Mouse (Mus musculus) MEL (cell line): ENCODE data around the gene Usp20. TPM values are rescaled to one million over a fixed set of nuclear protein-coding genes. Genes with fewer than 3 reads are reported as not detected.

Experiments
- DNase-seq: peaks from one replicate; pipeline ENCODE4 v3.0.0; 2011; ENCODE audit warnings: low read depth, low spot score
- H3K27ac ChIP-seq: 2 replicates; pipeline ENCODE4 v1.5.1; 2012; ENCODE audit warnings: low read depth, mild to moderate bottlenecking, control low read depth, low read length, moderate library complexity; ENCODE audit not compliant: control insufficient read depth
- H3K27me3 ChIP-seq, 2 experiments: fragments of 150-350 bp in 1 of 2; sonication (generic) in 1 of 2; 2 replicates each; pipeline ENCODE4 v1.6.1; 2012; ENCODE audit warnings: low read length in 2 of 2, mild to moderate bottlenecking in 2 of 2, improper control_type of control experiment in 1 of 2, moderate library complexity in 1 of 2; ENCODE audit not compliant: insufficient read depth in 2 of 2, control insufficient read depth in 1 of 2
- H3K36me3 ChIP-seq, 2 experiments: 2 replicates each; pipeline ENCODE4 v1.6.1; 2012 to 2014; ENCODE audit warnings: low read length in 2 of 2, improper control_type of control experiment in 1 of 2, inconsistent platforms in 1 of 2, mild to moderate bottlenecking in 1 of 2; ENCODE audit not compliant: insufficient read depth in 2 of 2, control insufficient read depth in 1 of 2
- H3K4me1 ChIP-seq, 2 experiments: fragments of 150-350 bp in 1 of 2; sonication (generic) in 1 of 2; 2 replicates each; pipeline ENCODE4 v1.6.1; 2012; ENCODE audit warnings: low read length in 2 of 2, improper control_type of control experiment in 1 of 2, mild to moderate bottlenecking in 1 of 2; ENCODE audit not compliant: insufficient read depth in 2 of 2, control insufficient read depth in 1 of 2
- H3K4me3 ChIP-seq, 2 experiments: fragments of 150-350 bp in 1 of 2; sonication (generic) in 1 of 2; 2 replicates each; pipeline ENCODE4 v1.5.1; 2012; ENCODE audit warnings: low read depth in 2 of 2, low read length in 2 of 2, mild to moderate bottlenecking in 2 of 2, moderate library complexity in 2 of 2, control low read depth in 1 of 2, improper control_type of control experiment in 1 of 2; ENCODE audit not compliant: control insufficient read depth in 1 of 2, insufficient read depth in 1 of 2
- H3K79me2 ChIP-seq: 2 replicates; pipeline ENCODE4 v1.6.1; 2012; ENCODE audit warnings: mild to moderate bottlenecking, low read length, moderate library complexity; ENCODE audit not compliant: control insufficient read depth, poor library complexity, insufficient read depth
- H3K9ac ChIP-seq: 2 replicates; pipeline ENCODE4 v1.6.1; 2012; ENCODE audit warnings: low read depth, mild to moderate bottlenecking, control low read depth, low read length, moderate library complexity; ENCODE audit not compliant: control insufficient read depth, poor library complexity, severe bottlenecking
- H3K9me3 ChIP-seq: fragments of 150-350 bp; sonication (generic); replicated peaks from 2 replicates; pipeline ENCODE4 v1.6.1; 2012; ENCODE audit warnings: mild to moderate bottlenecking, low read length, improper control_type of control experiment, moderate library complexity; ENCODE audit not compliant: insufficient read depth
- E2F4 ChIP-seq: IDR thresholded peaks from 2 replicates; pipeline ENCODE4 v1.6.1; 2011; ENCODE audit warnings: low read depth, low read length, improper control_type of control experiment, borderline replicate concordance
- ELF1 ChIP-seq: IDR thresholded peaks from 2 replicates; pipeline ENCODE4 v1.6.1; 2014; ENCODE audit warnings: low read depth, mild to moderate bottlenecking, inconsistent platforms, low read length, improper control_type of control experiment, moderate library complexity
- EP300 ChIP-seq, 2 experiments: IDR thresholded peaks; 2 replicates each; pipeline ENCODE4 v1.6.1; 2011; ENCODE audit warnings: improper control_type of control experiment in 2 of 2, low read length in 2 of 2, low read depth in 1 of 2, mild to moderate bottlenecking in 1 of 2
- ETS1 ChIP-seq: IDR thresholded peaks from 2 replicates; pipeline ENCODE4 v1.6.1; 2012; ENCODE audit warnings: low read depth, mild to moderate bottlenecking, inconsistent platforms, low read length, improper control_type of control experiment, moderate library complexity
- GABPA ChIP-seq: IDR thresholded peaks from 2 replicates; pipeline ENCODE4 v1.6.1; 2012; ENCODE audit warnings: low read depth, mild to moderate bottlenecking, inconsistent platforms, low read length, improper control_type of control experiment, moderate library complexity
- GATA1 ChIP-seq: IDR thresholded peaks from 2 replicates; pipeline ENCODE4 v1.6.1; 2011; ENCODE audit warnings: low read depth, low read length, improper control_type of control experiment
- HCFC1 ChIP-seq: IDR thresholded peaks from 2 replicates; pipeline ENCODE4 v1.6.1; 2012; ENCODE audit warnings: low read depth, mild to moderate bottlenecking, inconsistent platforms, low read length, improper control_type of control experiment, moderate library complexity
- KAT2A ChIP-seq: conservative IDR thresholded peaks from 2 replicates; pipeline ENCODE4 v1.6.1; 2012; ENCODE audit warnings: low read depth, low read length, improper control_type of control experiment, inconsistent platforms
- MAZ ChIP-seq: IDR thresholded peaks from 2 replicates; pipeline ENCODE4 v1.6.1; 2012; ENCODE audit warnings: low read depth, mild to moderate bottlenecking, inconsistent platforms, low read length, improper control_type of control experiment
- MXI1 ChIP-seq: IDR thresholded peaks from 2 replicates; pipeline ENCODE4 v1.6.1; 2011; ENCODE audit warnings: mild to moderate bottlenecking, low read depth, low read length, improper control_type of control experiment
- MYB ChIP-seq: IDR thresholded peaks from 2 replicates; pipeline ENCODE4 v1.6.1; 2011; ENCODE audit warnings: mild to moderate bottlenecking, low read depth, low read length, improper control_type of control experiment
- MYC ChIP-seq: IDR thresholded peaks from 2 replicates; pipeline ENCODE4 v1.6.1; 2011; ENCODE audit warnings: low read depth, mild to moderate bottlenecking, low read length, improper control_type of control experiment, moderate library complexity
- NELFE ChIP-seq: IDR thresholded peaks from 2 replicates; pipeline ENCODE4 v1.6.1; 2011; ENCODE audit warnings: low read depth, low read length, improper control_type of control experiment
- NRF1 ChIP-seq: IDR thresholded peaks from 2 replicates; pipeline ENCODE4 v1.6.1; 2014; ENCODE audit warnings: low read depth, mild to moderate bottlenecking, inconsistent platforms, low read length, improper control_type of control experiment, moderate library complexity; ENCODE audit not compliant: poor library complexity, insufficient read depth, severe bottlenecking
- POLR2A ChIP-seq, 2 experiments: IDR thresholded peaks; 2 replicates each; pipeline ENCODE4 v1.6.1; 2011 to 2012; ENCODE audit warnings: low read length in 2 of 2, mild to moderate bottlenecking in 2 of 2, control low read depth in 1 of 2, improper control_type of control experiment in 1 of 2, low read depth in 1 of 2, moderate library complexity in 1 of 2; ENCODE audit not compliant: control insufficient read depth in 1 of 2, insufficient read depth in 1 of 2, poor library complexity in 1 of 2
- RCOR1 ChIP-seq: IDR thresholded peaks from 2 replicates; pipeline ENCODE4 v1.6.1; 2012; ENCODE audit warnings: low read depth, mild to moderate bottlenecking, inconsistent platforms, low read length, improper control_type of control experiment
- SIN3A ChIP-seq: IDR thresholded peaks from 2 replicates; pipeline ENCODE4 v1.6.1; 2012; ENCODE audit warnings: low read length, improper control_type of control experiment, inconsistent platforms
- SMC3 ChIP-seq: IDR thresholded peaks from 2 replicates; pipeline ENCODE4 v1.6.1; 2011; ENCODE audit warnings: low read depth, low read length, improper control_type of control experiment
- TAL1 ChIP-seq: IDR thresholded peaks from 2 replicates; pipeline ENCODE4 v1.6.1; 2012; ENCODE audit warnings: mild to moderate bottlenecking, inconsistent platforms, low read length, moderate library complexity, mixed read lengths
- TBP ChIP-seq: IDR thresholded peaks from 2 replicates; pipeline ENCODE4 v1.8.0; 2011; ENCODE audit warnings: low read depth, low read length, improper control_type of control experiment
- USF2 ChIP-seq, 2 experiments: IDR thresholded peaks; 2 replicates each; pipeline ENCODE4 v1.6.1; 2011 to 2012; ENCODE audit warnings: improper control_type of control experiment in 2 of 2, low read length in 2 of 2, borderline replicate concordance in 1 of 2, inconsistent platforms in 1 of 2, low read depth in 1 of 2, mild to moderate bottlenecking in 1 of 2; ENCODE audit not compliant: insufficient read depth in 1 of 2
- polyA plus RNA-seq, 2 experiments: library from polyadenylated mRNA; stranded (reverse) in 1 of 2; unstranded in 1 of 2; fragments of >175 nt in 1 of 2; fragments of >200 nt in 1 of 2; gene quantifications; 2 replicates each; pipeline versions ENCODE4 v1.2.1 to v1.2.4; 2012; ENCODE audit warnings: low replicate concordance in 2 of 2, low read depth in 1 of 2; ENCODE audit not compliant: insufficient read length in 2 of 2, insufficient read depth in 1 of 2, missing spikeins in 1 of 2
- total RNA-seq: library from RNA; depleted of rRNA; stranded (reverse); fragments of 300-350 nt; gene quantifications from 2 replicates; pipeline ENCODE4 v1.2.3, GENCODE M21; 2012

Usp20 gene
- total and polyA plus RNA-seq, 3 experiments = 9.4 to 10.8 TPM; not detected in 1

DNA sequence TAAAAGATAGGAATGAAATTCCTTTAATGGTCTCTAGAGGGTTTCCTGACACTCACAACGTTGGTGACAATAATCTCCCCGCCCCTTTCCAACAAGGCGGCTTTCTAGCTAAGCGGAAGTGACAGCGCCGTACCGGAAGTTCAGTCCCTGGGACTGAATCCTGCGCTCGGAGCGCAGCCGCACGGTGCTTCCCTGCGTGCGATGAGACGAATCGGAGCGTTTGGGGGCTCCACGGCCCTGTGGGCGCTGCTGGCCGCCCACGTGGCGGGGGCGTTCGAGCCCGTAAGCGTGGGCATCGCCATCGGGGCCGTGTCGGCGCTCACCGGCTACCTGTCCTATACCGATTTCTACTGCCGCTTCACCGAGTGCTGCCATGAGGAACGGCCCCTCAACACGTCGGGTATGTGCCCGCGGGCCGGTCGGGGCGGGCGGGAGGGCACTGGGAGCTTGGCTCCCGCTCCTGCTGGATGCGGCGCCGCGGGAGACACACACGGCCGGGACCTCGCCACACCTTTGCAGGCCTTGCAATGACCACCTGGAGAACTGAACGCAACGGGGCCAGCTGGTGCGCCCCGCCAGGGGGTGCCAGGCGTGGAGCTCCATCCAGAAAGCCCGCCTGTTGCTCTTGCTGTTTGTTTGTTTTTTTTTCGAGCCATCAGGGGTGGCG, 29.1 kb upstream of the Usp20 start, which contains the start of gene Tor1b (continued):
- TF ChIP-seq MAZ (no peak; the same call in 1 of the 2 replicates), HCFC1 (peak; percentile 85), MXI1 (peak; percentile 91), NRF1 (peak; percentile 74), MYC (peak; percentile 90), MYB (no peak), TAL1 (no peak), ETS1 (no peak; the same call in 1 of the 2 replicates), TBP (peak; percentile 88), ELF1 (peak; percentile 87), RCOR1 (peak; percentile 39; the same call in 1 of the 2 replicates), USF2 (IDR thresholded peaks at IDR 0.05; ENCODE audit: borderline replicate concordance in 1 of 2, insufficient read depth in 1 of 2, low read depth in 1 of 2, low read length in 2 of 2) (no peak), KAT2A (no peak; the same call in 1 of the 2 replicates), SMC3 (no peak), EP300 (IDR thresholded peaks at IDR 0.05; ENCODE audit: low read depth in 1 of 2, low read length in 2 of 2) (no peak; a peak in 1 of 4 replicates), NELFE (peak; percentile 99), POLR2A (IDR thresholded peaks at IDR 0.05; ENCODE audit: control insufficient read depth in 1 of 2, insufficient read depth in 1 of 2, low read depth in 1 of 2, low read length in 2 of 2, poor library complexity in 1 of 2) (peak; percentile 99), GABPA (no peak), GATA1 (peak; percentile 44; the same call in 1 of the 2 replicates)

DNA sequence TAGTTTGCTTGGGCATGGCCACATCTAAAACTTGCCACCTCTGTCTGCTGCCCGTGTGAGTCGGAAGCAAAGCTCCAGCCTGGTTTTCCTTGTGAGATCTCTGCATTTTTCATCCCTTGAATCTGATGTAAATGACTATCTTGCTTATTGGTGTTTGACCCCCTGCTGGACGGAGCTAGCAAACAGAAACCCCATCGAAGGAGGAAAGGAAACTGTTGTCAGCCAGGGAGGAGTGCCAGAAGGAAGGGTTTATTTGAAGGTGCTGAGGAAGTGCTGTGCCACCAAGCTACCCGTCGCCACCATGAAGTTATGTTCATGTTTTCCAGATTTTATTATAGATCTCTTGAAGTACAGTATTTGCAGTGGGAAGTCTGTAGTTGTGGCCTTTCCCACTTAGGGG, 27.3 kb upstream of the Usp20 start:
- Histone ChIP-seq H3K36me3 (peaks cover 8 to 9% of the 10 kb centered on the region in 2 experiments; a peak in 2 of 4 replicates), H3K27me3 (peaks cover 0 to 1% of the 10 kb centered on the region in 2 experiments; a peak in 1 of 4 replicates), H3K4me3 (peak overlapping the region; percentile 20 to 33; a peak in 3 of 4 replicates)
- TF ChIP-seq RCOR1 (no peak), E2F4 (no peak), GATA1 (no peak), SIN3A (0 out of 2 replicates have a peak, but pooled peaks have one; percentile 11)
- TF ChIP-seq, all 39 proteins: peak for 1
- H3K4me1 ChIP-seq = peaks cover 4 to 14% of the 10 kb centered on the region in 2 experiments; a peak in 2 of 4 replicates
- no peaks in the 10 kb centered on the region for H3K9me3 ChIP-seq
- no peak overlapping the region for H3K27ac ChIP-seq
- H3K79me2 ChIP-seq = peaks cover 42% of the 10 kb centered on the region
- DNase-seq = no peak
- peak overlapping the region; percentile 16; the same call in 1 of the 2 replicates for H3K9ac ChIP-seq
